Mouse (Mus musculus): Measurements from ENCODE around the gene Thap11. TPM values are rescaled to one million over a fixed set of nuclear protein-coding genes. Genes with fewer than 3 reads are reported as not detected.

The Thap11 gene
- 49.4 and 49.6 TPM in 2 replicates for polyA plus RNA-seq (2015; fragmentation: Nextera tagmentation; extraction: Ambion mirVana)

DNA sequence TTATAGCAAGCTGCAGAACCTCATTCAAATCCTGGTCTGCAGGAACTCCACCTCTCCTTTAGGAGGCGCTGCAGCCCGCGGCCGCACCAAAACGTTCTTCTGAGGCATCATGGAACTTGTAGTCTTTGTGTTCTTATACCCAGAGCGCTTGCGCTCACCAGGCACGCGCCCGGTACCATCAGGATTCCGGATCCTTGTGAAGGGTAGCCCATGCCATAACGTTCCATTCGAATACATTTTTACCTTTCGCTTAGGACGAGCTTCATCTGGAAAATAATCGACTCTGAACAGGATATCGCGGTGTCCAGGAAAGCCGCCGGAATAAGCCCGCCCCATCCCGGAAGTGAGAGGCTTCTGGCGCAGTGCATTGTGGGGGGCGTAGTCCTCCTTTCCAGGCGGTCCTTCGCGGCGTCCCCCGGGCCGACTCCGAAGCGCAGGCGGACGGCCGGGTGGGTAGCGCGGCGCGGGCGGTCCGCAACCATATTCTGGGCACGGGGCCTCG is at the start of gene Thap11:
Thap11 (plus strand) TSS at position 418 of the 502 bp plus-strand sequence.
- under 1% methylated on average over 43 of the region's 43 CpGs for WGBS
- H3K4me2 ChIP-seq (ENCODE audit: low read depth, low read length), result peak within 1 kb of the TSS; percentile 67
- ATAC-seq, result peak; percentile 92
- peaks cover 33% of the 10 kb centered on the region for H3K4me1 ChIP-seq (ENCODE audit: control insufficient read depth, insufficient read depth, low read length)
- H3K36me3 ChIP-seq (ENCODE audit: control insufficient read depth, insufficient read depth, low read length), result no peaks in the 10 kb centered on the region
- no peaks in the 10 kb centered on the region for H3K9me3 ChIP-seq (ENCODE audit: control insufficient read depth, low read length)
- H3K4me3 ChIP-seq (ENCODE audit: low read length), result peak within 1 kb of the TSS; percentile 84
- peak within 1 kb of the TSS; percentile 87 for H3K9ac ChIP-seq (ENCODE audit: low read depth, low read length)
- H3K27me3 ChIP-seq (replicated peaks; ENCODE audit: control insufficient read depth, insufficient read depth, low read length), result no peaks in the 10 kb centered on the region
- H3K27ac ChIP-seq (ENCODE audit: low read length), result peak within 1 kb of the TSS; percentile 79

DNA sequence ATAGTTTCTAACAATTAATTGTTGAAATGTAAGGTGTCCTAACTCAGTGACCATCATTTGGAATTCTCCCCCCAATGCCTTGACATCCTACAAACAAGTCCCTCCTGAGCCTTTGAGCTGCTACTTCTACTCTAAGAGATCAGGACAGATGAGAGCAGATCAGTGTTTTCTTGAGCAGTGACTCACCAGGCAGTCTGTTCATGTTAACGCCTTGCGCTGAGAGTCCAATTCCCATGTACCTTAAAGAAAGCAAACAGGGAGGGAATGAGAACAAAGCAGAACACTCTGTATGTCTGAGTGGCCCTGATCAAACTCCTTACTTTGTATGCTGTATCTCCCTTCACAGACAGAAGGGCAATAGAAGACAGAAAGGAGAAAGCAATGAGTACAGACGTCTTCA is 49.6 kb upstream of the Thap11 start:
- ATAC-seq, result no peak
- H3K27me3 ChIP-seq (replicated peaks; ENCODE audit: control insufficient read depth, insufficient read depth, low read length), result no peaks in the 10 kb centered on the region
- H3K9me3 ChIP-seq (ENCODE audit: control insufficient read depth, low read length), result no peaks in the 10 kb centered on the region
- H3K4me1 ChIP-seq (ENCODE audit: control insufficient read depth, insufficient read depth, low read length), result no peaks in the 10 kb centered on the region; the same call in 1 of the 2 replicates
- no peak overlapping the region for H3K4me3 ChIP-seq (ENCODE audit: low read length)
- no peak overlapping the region for H3K4me2 ChIP-seq (ENCODE audit: low read depth, low read length)
- WGBS, result 76% methylated on average over 3 of the region's 3 CpGs
- no peaks in the 10 kb centered on the region for H3K36me3 ChIP-seq (ENCODE audit: control insufficient read depth, insufficient read depth, low read length)
- H3K27ac ChIP-seq (ENCODE audit: low read length), result no peak overlapping the region
- no peak overlapping the region for H3K9ac ChIP-seq (ENCODE audit: low read depth, low read length)

DNA sequence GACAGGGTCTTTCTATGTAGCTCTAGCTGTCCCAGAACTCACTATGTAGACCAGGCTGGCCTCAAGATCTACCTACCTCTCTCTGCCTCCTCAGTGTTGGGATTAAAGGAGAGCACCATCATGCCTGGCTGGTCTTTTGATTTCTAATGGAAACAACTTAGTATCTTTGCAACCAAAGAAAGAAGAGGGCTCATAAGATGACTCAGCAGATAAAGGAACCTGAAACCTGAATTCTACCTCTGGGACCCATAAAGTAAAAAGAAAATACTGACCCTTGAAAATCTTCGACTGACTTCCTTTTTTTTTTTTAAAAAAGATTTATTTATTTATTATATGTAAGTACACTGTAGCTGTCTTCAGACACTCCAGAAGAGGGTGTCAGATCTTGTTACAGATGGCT is 49.0 kb upstream of the Thap11 start:
- Histone ChIP-seq H3K9me3 (ENCODE audit: control insufficient read depth, low read length) (no peaks in the 10 kb centered on the region), H3K27me3 (replicated peaks; ENCODE audit: control insufficient read depth, insufficient read depth, low read length) (no peaks in the 10 kb centered on the region), H3K4me2 (ENCODE audit: low read depth, low read length) (no peak overlapping the region), H3K4me3 (ENCODE audit: low read length) (no peak overlapping the region), H3K9ac (ENCODE audit: low read depth, low read length) (no peak overlapping the region), H3K27ac (ENCODE audit: low read length) (no peak overlapping the region), H3K36me3 (ENCODE audit: control insufficient read depth, insufficient read depth, low read length) (no peaks in the 10 kb centered on the region), H3K4me1 (ENCODE audit: control insufficient read depth, insufficient read depth, low read length) (no peaks in the 10 kb centered on the region)
- 61% methylated on average over 1 of the region's 1 CpGs for WGBS
- no peak for ATAC-seq

DNA sequence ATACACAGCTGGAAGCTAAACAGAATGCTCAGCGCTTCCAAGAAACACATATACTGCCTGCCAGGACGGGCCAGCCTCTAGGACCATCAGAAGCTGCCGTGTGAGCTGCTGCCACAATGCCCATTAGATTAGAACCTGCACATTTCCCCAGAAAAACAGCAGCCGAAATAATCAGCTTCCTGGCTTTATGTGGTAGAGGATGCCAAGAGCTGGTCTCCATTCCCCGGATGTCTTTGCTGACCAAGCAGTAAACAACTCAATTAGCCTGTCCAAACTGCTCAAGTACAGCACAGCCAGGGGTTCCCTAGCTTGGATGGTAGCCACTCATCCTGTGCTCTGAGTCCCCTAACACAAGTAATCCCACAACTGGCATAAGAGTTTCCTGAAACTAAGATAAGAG is 47.2 kb upstream of the Thap11 start:
- no peaks in the 10 kb centered on the region for H3K36me3 ChIP-seq (ENCODE audit: control insufficient read depth, insufficient read depth, low read length)
- no peak overlapping the region for H3K27ac ChIP-seq (ENCODE audit: low read length)
- WGBS, result 84% methylated on average over 5 of the region's 5 CpGs
- no peak overlapping the region for H3K9ac ChIP-seq (ENCODE audit: low read depth, low read length)
- ATAC-seq, result no peak
- no peak overlapping the region for H3K4me2 ChIP-seq (ENCODE audit: low read depth, low read length)
- H3K4me1 ChIP-seq (ENCODE audit: control insufficient read depth, insufficient read depth, low read length), result no peaks in the 10 kb centered on the region
- no peaks in the 10 kb centered on the region for H3K27me3 ChIP-seq (replicated peaks; ENCODE audit: control insufficient read depth, insufficient read depth, low read length)
- no peaks in the 10 kb centered on the region for H3K9me3 ChIP-seq (ENCODE audit: control insufficient read depth, low read length)
- no peak overlapping the region for H3K4me3 ChIP-seq (ENCODE audit: low read length)

DNA sequence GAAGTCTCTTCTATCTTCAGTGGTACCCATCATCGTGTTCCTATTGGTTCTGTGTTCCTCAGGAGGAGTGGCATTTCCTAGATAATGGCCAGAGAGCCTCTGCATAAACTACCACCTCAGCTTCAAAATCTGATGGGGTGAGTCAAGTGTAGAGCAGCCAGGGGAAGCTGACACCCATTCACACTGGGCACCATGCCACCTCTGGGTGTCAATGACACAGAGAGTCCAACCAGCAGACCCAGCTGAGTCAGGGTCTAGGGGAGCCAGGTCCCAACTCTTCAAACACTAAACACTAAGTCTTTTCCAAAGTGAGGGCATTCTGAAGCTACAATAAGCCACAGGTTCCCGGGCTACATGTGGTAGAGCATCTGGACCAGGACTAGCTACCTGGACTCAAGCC is 46.5 kb upstream of the Thap11 start:
- WGBS, result 95% methylated on average over 2 of the region's 2 CpGs
- H3K27me3 ChIP-seq (replicated peaks; ENCODE audit: control insufficient read depth, insufficient read depth, low read length), result no peaks in the 10 kb centered on the region
- H3K27ac ChIP-seq (ENCODE audit: low read length), result no peak overlapping the region
- H3K9ac ChIP-seq (ENCODE audit: low read depth, low read length), result no peak overlapping the region
- peaks cover 2% of the 10 kb centered on the region; the same call in 1 of the 2 replicates for H3K36me3 ChIP-seq (ENCODE audit: control insufficient read depth, insufficient read depth, low read length)
- ATAC-seq, result no peak
- H3K4me3 ChIP-seq (ENCODE audit: low read length), result no peak overlapping the region
- H3K4me1 ChIP-seq (ENCODE audit: control insufficient read depth, insufficient read depth, low read length), result no peaks in the 10 kb centered on the region
- H3K4me2 ChIP-seq (ENCODE audit: low read depth, low read length), result no peak overlapping the region
- no peaks in the 10 kb centered on the region for H3K9me3 ChIP-seq (ENCODE audit: control insufficient read depth, low read length)

DNA sequence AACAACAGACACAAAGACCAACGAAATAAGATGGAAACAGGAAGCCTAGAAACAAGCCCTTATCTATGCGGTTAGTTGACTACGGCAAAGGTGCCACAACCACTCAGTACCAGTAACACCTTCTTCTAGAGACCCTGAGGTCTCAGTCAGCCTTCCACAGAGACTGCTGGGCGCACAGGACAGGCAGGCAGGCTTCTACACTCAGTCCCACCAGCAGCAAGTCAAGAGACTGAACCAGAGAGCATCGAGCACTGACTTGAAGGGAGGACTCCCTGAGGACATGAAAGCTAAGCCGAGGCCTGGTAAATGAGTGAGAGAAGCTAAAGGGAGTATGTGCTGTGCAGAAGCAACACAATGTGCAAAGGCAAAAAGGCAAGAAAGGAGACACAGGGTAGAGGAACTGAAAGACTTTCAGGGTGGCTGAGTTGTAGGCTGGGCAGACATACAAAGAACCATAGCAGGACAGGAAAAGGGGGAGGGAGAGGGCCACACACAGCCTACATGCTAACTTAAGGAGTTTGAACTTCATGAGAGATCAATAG is 44.6 kb upstream of the Thap11 start:
- Histone ChIP-seq H3K9ac (ENCODE audit: low read depth, low read length) (no peak overlapping the region), H3K27ac (ENCODE audit: low read length) (no peak overlapping the region), H3K4me1 (ENCODE audit: control insufficient read depth, insufficient read depth, low read length) (no peaks in the 10 kb centered on the region), H3K9me3 (ENCODE audit: control insufficient read depth, low read length) (no peaks in the 10 kb centered on the region), H3K36me3 (ENCODE audit: control insufficient read depth, insufficient read depth, low read length) (peaks cover 3% of the 10 kb centered on the region; the same call in 1 of the 2 replicates), H3K4me2 (ENCODE audit: low read depth, low read length) (no peak overlapping the region), H3K4me3 (ENCODE audit: low read length) (no peak overlapping the region), H3K27me3 (replicated peaks; ENCODE audit: control insufficient read depth, insufficient read depth, low read length) (no peaks in the 10 kb centered on the region)
- 88% methylated on average over 6 of the region's 6 CpGs for WGBS
- ATAC-seq, result no peak

DNA sequence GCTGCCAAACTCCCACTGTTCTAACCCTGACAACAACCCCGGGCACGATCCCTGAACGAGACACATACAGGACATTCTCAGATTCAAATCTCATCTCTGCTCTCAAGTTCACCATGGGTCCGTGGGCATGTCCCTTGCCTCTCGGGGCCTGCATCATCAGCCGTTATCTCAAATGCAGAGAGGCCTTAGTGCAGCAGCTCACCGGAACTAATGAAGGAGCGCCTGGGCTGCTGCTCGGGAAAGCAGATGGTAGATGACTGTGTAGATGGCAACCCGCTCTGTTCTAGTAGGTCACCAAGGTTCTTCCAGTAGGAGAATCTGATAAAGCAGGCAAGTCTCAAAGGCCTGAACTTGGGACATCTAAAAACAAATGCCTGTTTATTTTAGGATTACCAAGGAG is 43.9 kb upstream of the Thap11 start:
- Histone ChIP-seq H3K27ac (ENCODE audit: low read length) (no peak overlapping the region), H3K36me3 (ENCODE audit: control insufficient read depth, insufficient read depth, low read length) (peaks cover 3% of the 10 kb centered on the region; the same call in 1 of the 2 replicates), H3K4me1 (ENCODE audit: control insufficient read depth, insufficient read depth, low read length) (no peaks in the 10 kb centered on the region), H3K27me3 (replicated peaks; ENCODE audit: control insufficient read depth, insufficient read depth, low read length) (no peaks in the 10 kb centered on the region), H3K4me3 (ENCODE audit: low read length) (no peak overlapping the region), H3K9me3 (ENCODE audit: control insufficient read depth, low read length) (no peaks in the 10 kb centered on the region), H3K4me2 (ENCODE audit: low read depth, low read length) (no peak overlapping the region), H3K9ac (ENCODE audit: low read depth, low read length) (no peak overlapping the region)
- WGBS, result 89% methylated on average over 10 of the region's 10 CpGs
- no peak for ATAC-seq

DNA sequence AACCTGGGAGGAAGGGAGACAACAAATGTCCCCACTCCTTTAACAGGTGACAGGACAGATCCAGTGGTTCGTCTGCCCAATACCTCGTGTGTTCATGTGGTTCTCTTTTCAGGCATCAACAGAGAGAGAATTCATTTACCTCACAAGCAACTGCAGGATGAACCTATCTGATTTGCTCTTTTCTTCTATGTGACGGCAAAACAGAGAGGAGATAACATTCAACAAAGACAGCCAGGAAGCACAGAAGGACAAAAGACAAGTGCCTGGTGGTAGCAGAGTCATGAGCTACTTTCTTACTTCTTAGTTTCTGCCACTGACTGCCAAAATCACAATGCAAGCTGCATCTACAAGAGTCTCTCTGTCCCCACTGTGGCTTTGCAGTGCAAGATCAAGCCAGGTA is 43.4 kb upstream of the Thap11 start:
- 81% methylated on average over 3 of the region's 3 CpGs for WGBS
- Histone ChIP-seq H3K27ac (ENCODE audit: low read length) (no peak overlapping the region), H3K4me3 (ENCODE audit: low read length) (no peak overlapping the region)

DNA sequence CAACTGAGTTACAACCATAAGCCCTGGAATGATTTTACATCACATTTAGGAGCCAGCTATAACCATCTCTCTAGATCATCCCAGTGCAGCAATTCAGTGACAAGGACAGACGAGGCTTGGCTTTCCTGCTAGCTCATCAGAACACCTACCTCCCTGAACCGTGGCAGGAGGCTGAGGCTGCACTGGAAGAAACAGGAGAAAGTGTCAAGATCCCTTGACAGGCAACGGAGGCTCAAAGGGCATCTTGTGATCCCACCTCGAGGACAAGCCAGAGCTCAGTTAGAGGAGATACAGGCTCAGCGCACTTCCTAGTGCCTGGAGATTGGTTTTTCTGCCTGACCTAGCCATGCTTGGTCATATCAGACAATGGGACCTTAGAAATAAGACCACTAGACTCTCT is 42.4 kb upstream of the Thap11 start:
- H3K27ac ChIP-seq (ENCODE audit: low read length), result no peak overlapping the region
- no peak overlapping the region for H3K9ac ChIP-seq (ENCODE audit: low read depth, low read length)
- H3K4me1 ChIP-seq (ENCODE audit: control insufficient read depth, insufficient read depth, low read length), result no peaks in the 10 kb centered on the region
- no peak for ATAC-seq
- H3K9me3 ChIP-seq (ENCODE audit: control insufficient read depth, low read length), result no peaks in the 10 kb centered on the region
- H3K4me2 ChIP-seq (ENCODE audit: low read depth, low read length), result no peak overlapping the region
- no peaks in the 10 kb centered on the region for H3K27me3 ChIP-seq (replicated peaks; ENCODE audit: control insufficient read depth, insufficient read depth, low read length)
- WGBS, result 87% methylated on average over 5 of the region's 5 CpGs
- no peak overlapping the region for H3K4me3 ChIP-seq (ENCODE audit: low read length)
- H3K36me3 ChIP-seq (ENCODE audit: control insufficient read depth, insufficient read depth, low read length), result peaks cover 3% of the 10 kb centered on the region; the same call in 1 of the 2 replicates

More for the DNA sequence above, 43.4 kb upstream of the Thap11 start:
- H3K27me3 ChIP-seq (replicated peaks; ENCODE audit: control insufficient read depth, insufficient read depth, low read length), result no peaks in the 10 kb centered on the region
- H3K9me3 ChIP-seq (ENCODE audit: control insufficient read depth, low read length), result no peaks in the 10 kb centered on the region
- H3K9ac ChIP-seq (ENCODE audit: low read depth, low read length), result no peak overlapping the region
- no peak for ATAC-seq
- H3K36me3 ChIP-seq (ENCODE audit: control insufficient read depth, insufficient read depth, low read length), result peaks cover 3% of the 10 kb centered on the region; the same call in 1 of the 2 replicates
- no peaks in the 10 kb centered on the region for H3K4me1 ChIP-seq (ENCODE audit: control insufficient read depth, insufficient read depth, low read length)
- no peak overlapping the region for H3K4me2 ChIP-seq (ENCODE audit: low read depth, low read length)

DNA sequence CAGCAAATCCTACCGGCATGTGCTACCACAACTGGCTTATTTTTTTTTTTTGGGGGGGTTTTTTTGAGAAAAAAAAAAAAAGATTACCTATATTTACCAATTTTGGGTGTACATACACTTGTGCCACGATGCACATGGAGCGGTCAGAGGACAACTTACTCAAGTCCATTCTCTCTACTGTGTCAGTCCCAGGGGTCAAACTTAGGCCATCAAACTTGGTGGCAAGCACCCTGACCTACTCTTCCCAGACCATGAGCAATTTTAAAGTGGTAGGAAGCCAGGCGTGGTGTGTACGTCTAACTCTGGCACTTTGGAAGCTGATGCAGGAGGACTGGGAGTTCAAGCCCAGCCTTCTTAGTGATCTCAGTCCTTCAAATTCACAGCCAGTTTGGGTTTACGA is 41.7 kb upstream of the Thap11 start:
- Histone ChIP-seq H3K4me1 (ENCODE audit: control insufficient read depth, insufficient read depth, low read length) (no peaks in the 10 kb centered on the region), H3K4me3 (ENCODE audit: low read length) (no peak overlapping the region), H3K27me3 (replicated peaks; ENCODE audit: control insufficient read depth, insufficient read depth, low read length) (no peaks in the 10 kb centered on the region), H3K9me3 (ENCODE audit: control insufficient read depth, low read length) (no peaks in the 10 kb centered on the region), H3K27ac (ENCODE audit: low read length) (no peak overlapping the region), H3K9ac (ENCODE audit: low read depth, low read length) (no peak overlapping the region), H3K4me2 (ENCODE audit: low read depth, low read length) (no peak overlapping the region), H3K36me3 (ENCODE audit: control insufficient read depth, insufficient read depth, low read length) (peaks cover 3% of the 10 kb centered on the region; the same call in 1 of the 2 replicates)
- 95% methylated on average over 6 of the region's 6 CpGs for WGBS
- ATAC-seq, result no peak
